Comparison of ENCODE assay signal across 28 mouse cellular contexts in the genomic region with DNA sequence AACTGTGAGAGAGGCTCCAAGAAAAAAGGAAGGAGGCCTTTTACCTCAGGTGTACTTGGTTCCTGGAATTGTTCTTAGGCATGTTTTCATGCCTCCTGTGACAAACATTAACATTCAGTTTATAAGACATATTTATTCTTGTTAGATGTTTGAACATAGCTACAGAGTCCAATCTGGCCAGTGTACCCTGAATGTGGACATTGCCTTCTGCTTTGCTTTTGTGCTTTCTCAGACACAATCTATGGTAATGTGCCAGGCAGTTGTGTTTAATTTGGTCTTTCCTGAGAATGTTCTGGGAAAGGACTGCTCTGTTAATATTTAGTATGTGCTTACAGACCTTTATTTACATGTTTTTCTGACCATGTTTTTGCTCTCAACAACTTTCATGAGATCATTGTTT.
"Had no signal": no experiment of that assay in that cellular context is flagged by ENCODE, and none has a peak within 500 bp of the region (broad histone marks: within the 10 kb centered on the region; RNA-seq: fewer than 3 reads in every experiment).

No protein-coding gene starts in this region.

- ATAC-seq: forebrain, embryonic 13.5 days; forebrain, embryonic 14.5 days; forebrain, embryonic 15.5 days; forebrain, embryonic 16.5 days; forebrain, postnatal 0 days had no signal

- H3K9me3 ChIP-seq: embryonic facial prominence, embryonic 10.5 days; embryonic facial prominence, embryonic 12.5 days; embryonic facial prominence, embryonic 13.5 days; embryonic facial prominence, embryonic 15.5 days; forebrain, embryonic 10.5 days; forebrain, embryonic 12.5 days; forebrain, embryonic 13.5 days; forebrain, embryonic 15.5 days had no signal

- H3K4me1 ChIP-seq: embryonic facial prominence, embryonic 10.5 days; embryonic facial prominence, embryonic 12.5 days; embryonic facial prominence, embryonic 13.5 days; embryonic facial prominence, embryonic 15.5 days; forebrain, embryonic 10.5 days; forebrain, embryonic 12.5 days; forebrain, embryonic 13.5 days; forebrain, embryonic 15.5 days had no signal

- H3K4me3 ChIP-seq: embryonic facial prominence, embryonic 10.5 days; embryonic facial prominence, embryonic 12.5 days; embryonic facial prominence, embryonic 13.5 days; embryonic facial prominence, embryonic 15.5 days; erythroblast, embryonic 14.5 days; forebrain, embryonic 10.5 days; forebrain, embryonic 12.5 days; forebrain, embryonic 13.5 days; forebrain, embryonic 15.5 days; gastrocnemius, adult 2 months had no signal

- H3K27me3 ChIP-seq: embryonic facial prominence, embryonic 12.5 days; embryonic facial prominence, embryonic 13.5 days; embryonic facial prominence, embryonic 15.5 days; forebrain, embryonic 12.5 days; forebrain, embryonic 13.5 days; forebrain, embryonic 15.5 days had no signal

- H3K4me2 ChIP-seq: embryonic facial prominence, embryonic 12.5 days; embryonic facial prominence, embryonic 13.5 days; embryonic facial prominence, embryonic 15.5 days; forebrain, embryonic 12.5 days; forebrain, embryonic 13.5 days; forebrain, embryonic 15.5 days had no signal

- H3K36me3 ChIP-seq: embryonic facial prominence, embryonic 10.5 days; embryonic facial prominence, embryonic 12.5 days; embryonic facial prominence, embryonic 13.5 days; embryonic facial prominence, embryonic 15.5 days; forebrain, embryonic 10.5 days; forebrain, embryonic 12.5 days; forebrain, embryonic 15.5 days had no signal

- DNase-seq: cerebellum, adult 18-20 months; cerebellum, adult 2 months; cerebellum, adult 8-10 months; cerebellum, adult 9-10 months; cerebellum, adult 9-11 months; cerebellum, postnatal 10 days; cerebellum, postnatal 14 days; cerebellum, postnatal 25 days; cerebellum, postnatal 36 days; embryo, embryonic 11 days; forebrain, postnatal 0 days; gastrocnemius, adult 2 months; gastrocnemius, postnatal 10 days; gastrocnemius, postnatal 14 days; gastrocnemius, postnatal 25 days; gastrocnemius, postnatal 36 days; heart, adult 11 months had no signal

- H3K27ac ChIP-seq: embryonic facial prominence, embryonic 10.5 days; embryonic facial prominence, embryonic 12.5 days; embryonic facial prominence, embryonic 13.5 days; embryonic facial prominence, embryonic 15.5 days; forebrain, embryonic 10.5 days; forebrain, embryonic 12.5 days; forebrain, embryonic 13.5 days; forebrain, embryonic 15.5 days; gastrocnemius, adult 2 months had no signal

- H3K9ac ChIP-seq: embryonic facial prominence, embryonic 12.5 days; embryonic facial prominence, embryonic 13.5 days; embryonic facial prominence, embryonic 15.5 days; forebrain, embryonic 12.5 days; forebrain, embryonic 13.5 days; forebrain, embryonic 15.5 days; forebrain, postnatal 0 days had no signal
